Mouse (Mus musculus) mesoderm, embryonic 11.5 days (tissue): ENCODE results near the gene Fer1l4.

Source experiments
- DNase-seq: peaks from one replicate; pipeline ENCODE4 v3.0.0-alpha.2; 2012; ENCODE audit warnings: low read depth, low spot score

Gene Fer1l4

GRCm38 (mm10) chr2:156007888-156008532 is 44.7 kb downstream of the Fer1l4 start, which contains the start of the genes 6430550D23Rik and Ergic3:
TSS of gene 6430550D23Rik (minus strand) at chr2:156007977.
TSS of gene Ergic3 (plus strand) at chr2:156008045.
- peak; percentile 98 for DNase-seq

GRCm38 (mm10) chr2:156005393-156005792 is 47.4 kb downstream of the Fer1l4 start:
- peak; percentile 35 for DNase-seq

GRCm38 (mm10) chr2:155991863-155992321 is 60.9 kb downstream of the Fer1l4 start:
- no peak for DNase-seq

- no peak for DNase-seq
Observed at GRCm38 (mm10) chr2:155991151-155991550, 61.6 kb downstream of the Fer1l4 start.

- DNase-seq, result no peak
Observed at GRCm38 (mm10) chr2:155989085-155989484, 63.7 kb downstream of the Fer1l4 start.

- no peak for DNase-seq
Observed at GRCm38 (mm10) chr2:155987131-155987530, 65.6 kb downstream of the Fer1l4 start.

- no peak for DNase-seq
Observed at GRCm38 (mm10) chr2:155985776-155986175, 67.0 kb downstream of the Fer1l4 start.

- peak; percentile 7 for DNase-seq
Observed at GRCm38 (mm10) chr2:155979328-155979991, 73.3 kb downstream of the Fer1l4 start.

- DNase-seq, result no peak
Observed at GRCm38 (mm10) chr2:155974087-155974731, 78.5 kb downstream of the Fer1l4 start.

GRCm38 (mm10) chr2:155973348-155973747 is 79.4 kb downstream of the Fer1l4 start:
- DNase-seq, result no peak
